In genomic region chr6:48553819-48554218, GRCm38 (mm10) we compare ENCODE assay signal across 9 mouse cellular contexts. TPM values are rescaled to one million over a fixed set of nuclear protein-coding genes. Genes with fewer than 3 reads are reported as not detected.
DNase-seq lines count a peak whose midpoint lies in the region; ATAC-seq lines count a peak whose summit lies in the region.
"Had no signal": no experiment of that assay in that cellular context is flagged by ENCODE, and none has a peak within 500 bp of the region (broad histone marks: within the 10 kb centered on the region; RNA-seq: fewer than 3 reads in every experiment).

No protein-coding gene starts in this region.

- peaks cover 9 to 12% of the 10 kb centered on the region in 2 experiments for H3K4me1 ChIP-seq in heart, embryonic 14.5 days (ENCODE audit: control insufficient read depth in 2 of 2, insufficient read depth in 2 of 2, low read length in 2 of 2)
- H3K4me1 ChIP-seq in hindbrain, embryonic 11.5 days (replicated peaks; ENCODE audit: control insufficient read depth, insufficient read depth, low read length), result peaks cover 3% of the 10 kb centered on the region; the same call in 1 of the 2 replicates
- peaks cover 9% of the 10 kb centered on the region; the same call in 1 of the 2 replicates for H3K4me1 ChIP-seq in midbrain, embryonic 14.5 days (ENCODE audit: control insufficient read depth, insufficient read depth, low read length)

- H3K27me3 ChIP-seq in heart, embryonic 14.5 days (ENCODE audit: control insufficient read depth, insufficient read depth, low read length), result no peaks in the 10 kb centered on the region
- H3K27me3 ChIP-seq in hindbrain, embryonic 11.5 days (ENCODE audit: control insufficient read depth, insufficient read depth, low read length), result no peaks in the 10 kb centered on the region
- no peaks in the 10 kb centered on the region for H3K27me3 ChIP-seq in midbrain, embryonic 14.5 days (ENCODE audit: control insufficient read depth, insufficient read depth, low read length)

- peak overlapping the region; percentile 55 to 57 for H3K4me3 ChIP-seq in heart, embryonic 14.5 days (ENCODE audit: control insufficient read depth in 1 of 2, insufficient read depth in 1 of 2, low read depth in 1 of 2, low read length in 2 of 2)
- H3K4me3 ChIP-seq in hindbrain, embryonic 11.5 days (ENCODE audit: low read depth, low read length), result peak overlapping the region; percentile 55
- peak overlapping the region; percentile 45 for H3K4me3 ChIP-seq in midbrain, embryonic 14.5 days (replicated peaks; ENCODE audit: low read depth, low read length)

- peak overlapping the region; percentile 83 for H3K9ac ChIP-seq in heart, embryonic 14.5 days (ENCODE audit: low read length)
- peak overlapping the region; percentile 85 for H3K9ac ChIP-seq in hindbrain, embryonic 11.5 days (ENCODE audit: low read depth, low read length)
- peak overlapping the region; percentile 76 for H3K9ac ChIP-seq in midbrain, embryonic 14.5 days (replicated peaks; ENCODE audit: low read length)

- 71% methylated on average over 4 of the region's 4 CpGs for WGBS in heart, embryonic 14.5 days
- WGBS in hindbrain, embryonic 11.5 days, result 80% methylated on average over 4 of the region's 4 CpGs
- 70% methylated on average over 4 of the region's 4 CpGs for WGBS in midbrain, embryonic 14.5 days

- no peak for DNase-seq in heart, adult 18-20 months
- DNase-seq in cerebellum, adult 9-11 months, result peak; percentile 48
- peak; percentile 34 for DNase-seq in hindbrain, embryonic 11.5 days (ENCODE audit: low spot score)
- DNase-seq in midbrain, embryonic 14.5 days, result no peak
- DNase-seq in frontal cortex, postnatal 14 days (ENCODE audit: low spot score in 2 of 2), result no peak
- DNase-seq in urinary bladder, adult 18-20 months (ENCODE audit: low spot score in 2 of 2), result no peak
- DNase-seq in spleen, adult 18-20 months, result no peak

- H3K4me2 ChIP-seq in heart, embryonic 14.5 days (ENCODE audit: low read length), result peak overlapping the region; percentile 92
- H3K4me2 ChIP-seq in hindbrain, embryonic 11.5 days (replicated peaks; ENCODE audit: low read depth, low read length), result peak overlapping the region; percentile 75
- H3K4me2 ChIP-seq in midbrain, embryonic 14.5 days (ENCODE audit: low read length), result peak overlapping the region; percentile 79

- H3K27ac ChIP-seq in heart, embryonic 14.5 days (replicated peaks in 1 of 2; ENCODE audit: control insufficient read depth in 1 of 2, insufficient read depth in 1 of 2, low read depth in 2 of 2, low read length in 2 of 2), result peak overlapping the region; percentile 97 to 99
- peak overlapping the region; percentile 95 for H3K27ac ChIP-seq in hindbrain, embryonic 11.5 days (ENCODE audit: low read depth, low read length)
- peak overlapping the region; percentile 98 for H3K27ac ChIP-seq in midbrain, embryonic 14.5 days (replicated peaks; ENCODE audit: low read depth, low read length)

- H3K36me3 ChIP-seq in heart, embryonic 14.5 days (ENCODE audit: control insufficient read depth, insufficient read depth, low read length), result no peaks in the 10 kb centered on the region
- peaks cover 2% of the 10 kb centered on the region; the same call in 1 of the 2 replicates for H3K36me3 ChIP-seq in hindbrain, embryonic 11.5 days (ENCODE audit: control insufficient read depth, insufficient read depth, low read length)
- H3K36me3 ChIP-seq in midbrain, embryonic 14.5 days (ENCODE audit: control insufficient read depth, insufficient read depth, low read length), result peaks cover 5% of the 10 kb centered on the region; the same call in 1 of the 2 replicates

- no peak for ATAC-seq in heart, embryonic 14.5 days (ENCODE audit: insufficient number of reproducible peaks, insufficient read depth, low FRiP score, low read depth)
- ATAC-seq in hindbrain, embryonic 11.5 days (ENCODE audit: low FRiP score), result 0 out of 2 replicates have a peak, but pooled peaks have one; percentile 11
- no peak for ATAC-seq in midbrain, embryonic 14.5 days (ENCODE audit: low FRiP score, low TSS enrichment)

- H3K9me3 ChIP-seq in heart, embryonic 14.5 days (ENCODE audit: control insufficient read depth, low read length), result no peaks in the 10 kb centered on the region
- no peaks in the 10 kb centered on the region for H3K9me3 ChIP-seq in hindbrain, embryonic 11.5 days (ENCODE audit: control insufficient read depth, low read length)
- H3K9me3 ChIP-seq in midbrain, embryonic 14.5 days (ENCODE audit: control insufficient read depth, low read length), result no peaks in the 10 kb centered on the region

RNA-seq across cellular contexts. Expression of gene Lrrc61, which starts 0.8 kb away (rescaled TPM):
- polyA plus RNA-seq in heart, embryonic 14.5 days (2014; fragmentation: Nextera tagmentation; extraction: Ambion mirVana), result 3.5 and 4.9 TPM in 2 replicates
- 10 to 100 TPM; 14.7 to 18.6 TPM for total RNA-seq in heart, adult 18-20 months (2021)
- polyA plus RNA-seq in hindbrain, embryonic 11.5 days (2014; fragmentation: Nextera tagmentation; extraction: Ambion mirVana), result 13.9 and 17.2 TPM in 2 replicates
- polyA plus RNA-seq in midbrain, embryonic 14.5 days (2014; fragmentation: Nextera tagmentation; extraction: Ambion mirVana), result 11.0 and 20.1 TPM in 2 replicates

RNA-seq across cellular contexts. Expression of gene Atp6v0e2, which starts 16.4 kb away (rescaled TPM):
- 21.8 and 22.8 TPM in 2 replicates for polyA plus RNA-seq in heart, embryonic 14.5 days (2014; fragmentation: Nextera tagmentation; extraction: Ambion mirVana)
- 10 to 100 TPM; 19.8 to 21.4 TPM for total RNA-seq in heart, adult 18-20 months (2021)
- 55.1 and 59.0 TPM in 2 replicates for polyA plus RNA-seq in hindbrain, embryonic 11.5 days (2014; fragmentation: Nextera tagmentation; extraction: Ambion mirVana)
- 190 and 241 TPM in 2 replicates for polyA plus RNA-seq in midbrain, embryonic 14.5 days (2014; fragmentation: Nextera tagmentation; extraction: Ambion mirVana)

RNA-seq across cellular contexts. Expression of gene Rarres2, which starts 18.8 kb away (rescaled TPM):
- polyA plus RNA-seq in heart, embryonic 14.5 days (2014; fragmentation: Nextera tagmentation; extraction: Ambion mirVana), result 39.4 and 45.3 TPM in 2 replicates
- 10 to 100 TPM; 60.1 to 86.3 TPM for total RNA-seq in heart, adult 18-20 months (2021)
- polyA plus RNA-seq in hindbrain, embryonic 11.5 days (2014; fragmentation: Nextera tagmentation; extraction: Ambion mirVana), result 2.0 and 2.5 TPM in 2 replicates
- 1.5 and 3.6 TPM in 2 replicates for polyA plus RNA-seq in midbrain, embryonic 14.5 days (2014; fragmentation: Nextera tagmentation; extraction: Ambion mirVana)

RNA-seq across cellular contexts. Expression of gene Gm45021, which starts 35.6 kb away (rescaled TPM):
- 1.3 TPM in 1 of 2 replicates, not detected in the other for polyA plus RNA-seq in heart, embryonic 14.5 days (2014; fragmentation: Nextera tagmentation; extraction: Ambion mirVana)
- total RNA-seq in heart, adult 18-20 months (2021), result not detected
- not detected in 2 replicates for polyA plus RNA-seq in hindbrain, embryonic 11.5 days (2014; fragmentation: Nextera tagmentation; extraction: Ambion mirVana)
- not detected in 2 replicates for polyA plus RNA-seq in midbrain, embryonic 14.5 days (2014; fragmentation: Nextera tagmentation; extraction: Ambion mirVana)
- polyA plus RNA-seq: large intestine, adult 2 months had no signal

RNA-seq across cellular contexts. Expression of gene Repin1, which starts 39.9 kb away (rescaled TPM):
- 23.4 and 25.4 TPM in 2 replicates for polyA plus RNA-seq in heart, embryonic 14.5 days (2014; fragmentation: Nextera tagmentation; extraction: Ambion mirVana)
- total RNA-seq in heart, adult 18-20 months (2021), result 10 to 100 TPM; 32.3 to 32.9 TPM
- 35.3 and 37.8 TPM in 2 replicates for polyA plus RNA-seq in hindbrain, embryonic 11.5 days (2014; fragmentation: Nextera tagmentation; extraction: Ambion mirVana)
- polyA plus RNA-seq in midbrain, embryonic 14.5 days (2014; fragmentation: Nextera tagmentation; extraction: Ambion mirVana), result 44.3 and 47.0 TPM in 2 replicates

Comparison
In these comparisons a context has a peak if more than half of its experiments do, and no peak if none do; other contexts are left out.
1. DNase-seq: peak in cerebellum, adult 9-11 months (single experiment) and hindbrain, embryonic 11.5 days (single experiment); none in heart, adult 18-20 months (0 of 2), midbrain, embryonic 14.5 days (single experiment), frontal cortex, postnatal 14 days (0 of 2), urinary bladder, adult 18-20 months (0 of 2) and spleen, adult 18-20 months (0 of 2).
2. Peak in every context shown above with its lines, with median percentiles within 50 percentile points of each other: H3K27ac ChIP-seq, H3K4me2 ChIP-seq, H3K4me3 ChIP-seq and H3K9ac ChIP-seq.